Mouse (Mus musculus) neural tube, embryonic 14.5 days (tissue): ENCODE data around the gene Slc35f1. TPM values are rescaled to one million over a fixed set of nuclear protein-coding genes. Genes with fewer than 3 reads are reported as not detected.

ENCODE experiments used
- ATAC-seq: fragments of 200-750 bp; cut with Nextera tagmentation; 2 replicates; pipeline ENCODE4 v1.8.0; 2017; ENCODE audit warnings: low read depth, mild to moderate bottlenecking, moderate TSS enrichment, moderate library complexity
- H3K27ac ChIP-seq: fragments of 300-500 bp; sonication (generic); 2 replicates; pipeline ENCODE4 v1.5.1; 2014; ENCODE audit warnings: low read depth, mild to moderate bottlenecking, control low read depth, low read length, moderate library complexity, mixed read lengths
- H3K27me3 ChIP-seq: fragments of 300-500 bp; sonication (generic); 2 replicates; pipeline ENCODE4 v1.6.1; 2014; ENCODE audit warnings: low read length; ENCODE audit not compliant: control insufficient read depth, insufficient read depth
- H3K36me3 ChIP-seq: fragments of 300-500 bp; sonication (generic); 2 replicates; pipeline ENCODE4 v1.6.1; 2014; ENCODE audit warnings: low read length, mixed read lengths; ENCODE audit not compliant: control insufficient read depth, insufficient read depth
- H3K4me1 ChIP-seq: fragments of 300-500 bp; sonication (generic); 2 replicates; pipeline ENCODE4 v1.6.1; 2014; ENCODE audit warnings: low read length; ENCODE audit not compliant: control insufficient read depth, insufficient read depth
- H3K4me2 ChIP-seq: fragments of 300-500 bp; sonication (generic); 2 replicates; pipeline ENCODE4 v1.6.1; 2014; ENCODE audit warnings: mild to moderate bottlenecking, low read depth, low read length, control low read depth
- H3K4me3 ChIP-seq: fragments of 300-500 bp; sonication (generic); 2 replicates; pipeline ENCODE4 v1.5.1; 2014; ENCODE audit warnings: low read depth, low read length, control low read depth, mixed read lengths
- H3K9ac ChIP-seq: fragments of 300-500 bp; sonication (generic); replicated peaks from 2 replicates; pipeline ENCODE4 v1.6.1; 2014; ENCODE audit warnings: low read depth, mild to moderate bottlenecking, control low read depth, low read length, mixed read lengths
- H3K9me3 ChIP-seq: fragments of 300-500 bp; sonication (generic); 2 replicates; pipeline ENCODE4 v1.6.1; 2016; ENCODE audit warnings: low read length; ENCODE audit not compliant: control insufficient read depth
- WGBS: fragments of 180-500 bp; shearing (Covaris S2); extraction: QIAGEN DNeasy Blood & Tissue Kit; methylation state at CpG from one replicate; pipeline ENCODE4 v1.1.7; 2014; 5-methylcytosine and 5-hydroxymethylcytosine counted together
- polyA plus RNA-seq: library from polyadenylated mRNA; unstranded; fragments of >200 nt; fragmentation: Nextera tagmentation; extraction: Ambion mirVana; gene quantifications from 2 replicates; pipeline ENCODE4 v1.2.1, GENCODE M21; 2014

The Slc35f1 gene
- polyA plus RNA-seq, 1 experiment from 2014 or later = 28.5 TPM

DNA sequence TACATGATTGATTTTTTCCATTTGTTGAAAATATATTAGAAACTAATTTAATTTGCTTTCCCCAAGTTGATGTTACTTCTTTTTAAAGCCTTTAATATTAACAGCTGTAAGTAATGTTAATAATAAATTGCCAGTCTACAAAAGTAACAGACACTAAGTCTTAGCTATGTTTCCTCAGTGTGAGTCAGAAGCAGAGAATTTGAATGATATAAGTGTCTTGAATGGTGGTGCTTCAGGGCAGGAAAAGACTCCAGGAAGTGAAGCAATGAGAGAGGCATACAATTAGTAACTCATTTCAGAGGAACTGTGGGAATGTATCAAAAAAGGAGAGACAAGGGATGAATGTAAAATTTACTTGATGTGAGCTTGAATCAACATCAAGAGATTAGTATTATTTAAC lies 244.3 kb downstream of the Slc35f1 start:
- H3K9ac ChIP-seq = no peak overlapping the region
- H3K36me3 ChIP-seq = no peaks in the 10 kb centered on the region
- H3K27ac ChIP-seq = no peak overlapping the region
- no peak overlapping the region for H3K4me2 ChIP-seq
- H3K9me3 ChIP-seq = no peaks in the 10 kb centered on the region
- no peaks in the 10 kb centered on the region for H3K4me1 ChIP-seq
- no peak overlapping the region for H3K4me3 ChIP-seq
- ATAC-seq = no peak
- no peaks in the 10 kb centered on the region for H3K27me3 ChIP-seq

DNA sequence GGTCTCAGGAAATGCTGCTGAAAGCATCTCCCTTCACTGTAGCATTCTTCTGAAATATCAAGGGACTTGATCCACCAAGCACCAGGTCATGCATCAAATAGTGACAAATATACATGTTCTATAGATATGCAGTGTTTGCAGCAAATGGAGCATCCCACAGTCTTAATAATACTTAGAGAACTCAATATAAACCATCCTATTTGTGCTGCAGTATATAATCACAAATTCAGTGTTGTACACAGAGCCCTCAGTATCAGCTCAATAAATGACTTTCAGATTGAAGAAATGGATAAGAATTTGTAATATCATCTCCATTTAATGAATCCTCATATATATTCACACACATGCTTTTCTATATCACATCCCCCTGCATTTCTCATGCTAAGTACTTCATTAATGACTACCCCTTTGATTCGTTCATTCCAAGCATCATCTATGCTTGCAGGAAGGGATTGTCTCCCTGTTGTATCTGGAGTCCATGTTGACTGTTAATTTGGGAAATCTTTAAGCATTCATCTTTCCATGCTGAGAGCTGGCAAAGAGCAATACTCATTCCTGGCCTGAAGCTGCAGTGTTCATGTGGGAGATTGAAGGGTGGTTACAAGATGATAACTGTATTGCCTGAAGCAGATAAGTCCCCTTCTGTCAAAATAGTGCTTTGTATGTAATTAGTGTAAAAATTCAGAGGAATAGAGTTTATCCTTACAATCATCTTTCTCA lies 249.9 kb downstream of the Slc35f1 start:
- WGBS = 59% methylated on average over 1 of the region's 1 CpGs
- Histone ChIP-seq H3K9ac (no peak overlapping the region), H3K27ac (peak overlapping the region; percentile 44; the same call in 1 of the 2 replicates)

GRCm38 (mm10) chr10:52940831-52941216 lies 250.5 kb downstream of the Slc35f1 start:
- 0 out of 2 replicates have a peak, but pooled peaks cover 3% of the 10 kb centered on the region for H3K4me1 ChIP-seq

More for the DNA sequence above, 249.9 kb downstream of the Slc35f1 start:
- no peaks in the 10 kb centered on the region for H3K36me3 ChIP-seq
- H3K9me3 ChIP-seq = no peaks in the 10 kb centered on the region
- H3K4me2 ChIP-seq = no peak overlapping the region
- H3K4me3 ChIP-seq = no peak overlapping the region
- H3K4me1 ChIP-seq = 0 out of 2 replicates have a peak, but pooled peaks cover 3% of the 10 kb centered on the region
- H3K27me3 ChIP-seq = no peaks in the 10 kb centered on the region
- ATAC-seq = peak; percentile 74

GRCm38 (mm10) chr10:52952581-52952980 lies 262.2 kb downstream of the Slc35f1 start:
- H3K4me2 ChIP-seq = no peak overlapping the region
- WGBS = 94% methylated on average over 3 of the region's 3 CpGs
- no peak overlapping the region for H3K9ac ChIP-seq
- no peak overlapping the region for H3K4me3 ChIP-seq
- H3K36me3 ChIP-seq = no peaks in the 10 kb centered on the region
- H3K4me1 ChIP-seq = no peaks in the 10 kb centered on the region
- ATAC-seq = no peak
- no peak overlapping the region for H3K27ac ChIP-seq
- no peaks in the 10 kb centered on the region for H3K9me3 ChIP-seq
- H3K27me3 ChIP-seq = no peaks in the 10 kb centered on the region

More at GRCm38 (mm10) chr10:52940831-52941216, 250.5 kb downstream of the Slc35f1 start:
- H3K4me2 ChIP-seq = no peak overlapping the region
- no peak overlapping the region for H3K27ac ChIP-seq
- no peaks in the 10 kb centered on the region for H3K9me3 ChIP-seq
- no peaks in the 10 kb centered on the region for H3K36me3 ChIP-seq
- no peak overlapping the region for H3K9ac ChIP-seq
- 61% methylated on average over 5 of the region's 5 CpGs for WGBS
- peak; percentile 73 for ATAC-seq
- no peaks in the 10 kb centered on the region for H3K27me3 ChIP-seq
- no peak overlapping the region for H3K4me3 ChIP-seq

DNA sequence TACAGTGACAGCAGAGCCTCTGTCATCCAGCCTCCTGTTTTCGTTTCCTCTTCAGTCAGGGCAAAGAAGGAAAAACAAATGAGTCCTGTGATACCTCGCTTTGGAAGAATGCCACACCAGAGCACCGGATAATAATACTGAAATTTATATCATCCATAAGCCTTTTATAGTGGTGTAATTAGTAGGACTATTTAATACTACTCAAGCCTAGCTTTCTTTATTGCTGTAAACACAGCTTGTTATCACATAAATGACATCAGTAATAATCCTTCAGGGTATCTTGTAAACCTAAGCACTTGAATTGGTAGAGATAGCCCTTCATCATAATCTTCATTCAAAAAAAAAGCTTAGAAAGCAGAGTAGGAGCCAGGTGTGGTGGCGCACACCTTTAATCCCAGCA lies 266.4 kb downstream of the Slc35f1 start:
- Histone ChIP-seq H3K9me3 (no peaks in the 10 kb centered on the region), H3K4me2 (no peak overlapping the region), H3K36me3 (no peaks in the 10 kb centered on the region), H3K4me1 (no peaks in the 10 kb centered on the region), H3K27ac (no peak overlapping the region), H3K27me3 (no peaks in the 10 kb centered on the region), H3K4me3 (no peak overlapping the region), H3K9ac (no peak overlapping the region)
- ATAC-seq = peak; percentile 88
- WGBS = 47% methylated on average over 4 of the region's 4 CpGs

- Histone ChIP-seq H3K4me1 (0 out of 2 replicates have a peak, but pooled peaks cover 2% of the 10 kb centered on the region), H3K4me2 (no peak overlapping the region), H3K36me3 (no peaks in the 10 kb centered on the region), H3K9me3 (no peaks in the 10 kb centered on the region), H3K27me3 (no peaks in the 10 kb centered on the region), H3K4me3 (no peak overlapping the region), H3K27ac (no peak overlapping the region), H3K9ac (no peak overlapping the region)
- ATAC-seq = no peak
- WGBS = 74% methylated on average over 1 of the region's 1 CpGs
Observed at GRCm38 (mm10) chr10:52979251-52979650, 288.9 kb downstream of the Slc35f1 start.

DNA sequence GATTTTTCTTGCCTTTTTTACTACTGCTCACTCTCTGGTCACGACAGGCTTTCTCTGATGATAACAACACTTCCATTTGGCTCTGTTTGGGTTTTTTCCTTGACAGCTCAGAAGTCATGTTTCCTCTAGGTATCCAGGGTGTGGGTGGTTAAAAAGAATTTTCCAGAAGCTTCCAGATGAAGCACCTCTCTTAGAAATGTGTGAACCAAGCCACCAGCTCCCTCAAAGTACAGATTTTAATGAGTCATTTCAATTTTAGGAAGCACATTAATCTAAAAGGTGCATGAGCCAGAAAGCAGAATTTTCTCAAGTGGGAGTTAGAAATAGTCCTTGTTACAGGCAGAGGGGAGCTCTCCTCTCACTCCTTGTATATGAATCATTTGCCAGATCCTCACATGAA lies 292.5 kb downstream of the Slc35f1 start:
- WGBS = 79% methylated on average over 1 of the region's 1 CpGs
- 0 out of 2 replicates have a peak, but pooled peaks cover 2% of the 10 kb centered on the region for H3K4me1 ChIP-seq
- H3K27ac ChIP-seq = no peak overlapping the region
- no peak for ATAC-seq
- no peaks in the 10 kb centered on the region for H3K9me3 ChIP-seq
- no peaks in the 10 kb centered on the region for H3K36me3 ChIP-seq
- no peaks in the 10 kb centered on the region for H3K27me3 ChIP-seq
- no peak overlapping the region for H3K9ac ChIP-seq
- no peak overlapping the region for H3K4me3 ChIP-seq
- no peak overlapping the region for H3K4me2 ChIP-seq

GRCm38 (mm10) chr10:52992246-52992645 lies 301.9 kb downstream of the Slc35f1 start:
- Histone ChIP-seq H3K4me1 (no peaks in the 10 kb centered on the region), H3K36me3 (no peaks in the 10 kb centered on the region), H3K27me3 (no peaks in the 10 kb centered on the region), H3K4me3 (no peak overlapping the region), H3K9ac (no peak overlapping the region), H3K9me3 (no peaks in the 10 kb centered on the region), H3K27ac (no peak overlapping the region), H3K4me2 (no peak overlapping the region)
- 72% methylated on average over 2 of the region's 2 CpGs for WGBS
- no peak for ATAC-seq

- Histone ChIP-seq H3K27me3 (no peaks in the 10 kb centered on the region), H3K4me1 (no peaks in the 10 kb centered on the region), H3K27ac (no peak overlapping the region), H3K4me3 (no peak overlapping the region), H3K9ac (no peak overlapping the region), H3K9me3 (no peaks in the 10 kb centered on the region), H3K36me3 (no peaks in the 10 kb centered on the region), H3K4me2 (no peak overlapping the region)
- 56% methylated on average over 2 of the region's 2 CpGs for WGBS
- ATAC-seq = no peak
Observed at GRCm38 (mm10) chr10:52996886-52997285, 306.6 kb downstream of the Slc35f1 start.
